Mouse (Mus musculus) cerebellum, postnatal 25 days (tissue): ENCODE data around the gene Slc44a5.
"Not testable (repeated sequence)": the region's sequence is repeated elsewhere in the genome, so short reads cannot be mapped to it uniquely, and the experiment has no call there.

Source experiments
- DNase-seq, 2 experiments: peaks; one replicate each; pipeline ENCODE4 v3.0.0; 2021; ENCODE audit warnings: mixed read lengths in 2 of 2

Slc44a5 gene

GRCm38 (mm10) chr3:153969451-153969850 lies 3.8 kb upstream of the Slc44a5 start:
- DNase-seq = no peak

- peak; percentile 71 to 72 for DNase-seq
Measured at GRCm38 (mm10) chr3:153973949-153974760, 919 bp downstream of the Slc44a5 start.

- peak; percentile 13 to 36 for DNase-seq
Measured at GRCm38 (mm10) chr3:153975060-153975459, 1.8 kb downstream of the Slc44a5 start.

GRCm38 (mm10) chr3:153975791-153976190 lies 2.6 kb downstream of the Slc44a5 start:
- no peak for DNase-seq

GRCm38 (mm10) chr3:153980611-153981010 lies 7.4 kb downstream of the Slc44a5 start:
- no peak for DNase-seq

GRCm38 (mm10) chr3:153984428-153985340 lies 11.4 kb downstream of the Slc44a5 start:
- peak; percentile 39 to 57 for DNase-seq

- no peak for DNase-seq
Measured at GRCm38 (mm10) chr3:153999797-154000528, 26.7 kb downstream of the Slc44a5 start.

GRCm38 (mm10) chr3:154001348-154001747 lies 28.1 kb downstream of the Slc44a5 start:
- DNase-seq = no peak

- DNase-seq = no peak
Measured at GRCm38 (mm10) chr3:154046876-154047275, 73.6 kb downstream of the Slc44a5 start.

- no peak for DNase-seq
Measured at GRCm38 (mm10) chr3:154053331-154053730, 80.1 kb downstream of the Slc44a5 start.

GRCm38 (mm10) chr3:154057464-154057863 lies 84.2 kb downstream of the Slc44a5 start:
- no peak for DNase-seq

- DNase-seq = no peak
Measured at GRCm38 (mm10) chr3:154058200-154058599, 85.0 kb downstream of the Slc44a5 start.

- DNase-seq = not testable (repeated sequence)
Measured at GRCm38 (mm10) chr3:154071989-154072388, 98.8 kb downstream of the Slc44a5 start.

- DNase-seq = no peak
Measured at GRCm38 (mm10) chr3:154075749-154076148, 102.5 kb downstream of the Slc44a5 start.

- no peak for DNase-seq
Measured at GRCm38 (mm10) chr3:154081687-154082086, 108.5 kb downstream of the Slc44a5 start.

GRCm38 (mm10) chr3:154082241-154082640 lies 109.0 kb downstream of the Slc44a5 start:
- no peak for DNase-seq

- no peak for DNase-seq
Measured at GRCm38 (mm10) chr3:154082961-154083360, 109.7 kb downstream of the Slc44a5 start.

GRCm38 (mm10) chr3:154089996-154090395 lies 116.8 kb downstream of the Slc44a5 start:
- DNase-seq = no peak

- DNase-seq = peak in 1 of 2 experiments; percentile 5
Measured at GRCm38 (mm10) chr3:154091468-154092338, 118.5 kb downstream of the Slc44a5 start.

- no peak for DNase-seq
Measured at GRCm38 (mm10) chr3:154092466-154092865, 119.2 kb downstream of the Slc44a5 start.

- DNase-seq = no peak
Measured at GRCm38 (mm10) chr3:154093745-154094322, 120.6 kb downstream of the Slc44a5 start.
